Mouse (Mus musculus): Measurements from ENCODE around the gene Ankrd10. TPM values are rescaled to one million over a fixed set of nuclear protein-coding genes. Genes with fewer than 3 reads are reported as not detected.
"Not testable (repeated sequence)": the region's sequence is repeated elsewhere in the genome, so short reads cannot be mapped to it uniquely, and the experiment has no call there.

Ankrd10 gene
- 103 and 119 TPM in 2 replicates for polyA plus RNA-seq (2014; fragmentation: Nextera tagmentation; extraction: Ambion mirVana)

DNA sequence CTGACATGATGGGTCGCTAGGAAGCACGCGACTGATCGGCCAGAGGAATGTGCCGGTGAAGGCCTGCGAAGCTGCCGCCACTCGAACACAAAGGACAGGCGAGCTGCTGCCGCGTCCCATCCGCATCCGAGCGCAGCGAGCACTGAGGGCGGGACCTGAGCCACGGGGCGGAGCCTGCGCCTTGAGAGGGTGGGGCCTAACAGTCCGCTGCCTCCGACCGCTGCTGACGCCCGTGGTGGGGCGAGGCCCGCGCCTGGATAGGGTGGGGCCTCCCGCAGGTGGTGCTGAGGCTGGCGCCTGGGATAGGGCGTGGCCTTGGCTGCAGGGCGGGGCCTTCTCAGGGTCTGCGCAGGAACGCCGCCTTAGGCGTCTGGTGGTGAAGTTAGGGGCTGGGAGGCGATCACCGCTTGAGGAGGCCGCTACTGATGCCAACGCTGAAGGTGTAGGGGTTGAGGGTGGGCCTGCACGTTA, at the start of gene Ankrd10:
Gene Ankrd10, minus strand, starts transcription at position 147 of the 471 bp plus-strand sequence.
- Histone ChIP-seq H3K27ac (ENCODE audit: low read depth) (peak within 1 kb of the TSS; percentile 98), H3K36me3 (ENCODE audit: control insufficient read depth, insufficient read depth, low read length) (peaks cover 21% of the 10 kb centered on the region), H3K4me2 (ENCODE audit: low read length) (peak within 1 kb of the TSS; percentile 90), H3K9ac (ENCODE audit: low read length) (peak within 1 kb of the TSS; percentile 97), H3K4me1 (replicated peaks; ENCODE audit: control insufficient read depth, insufficient read depth, low read length) (peaks cover 21% of the 10 kb centered on the region), H3K9me3 (ENCODE audit: control insufficient read depth, low read length) (no peaks in the 10 kb centered on the region), H3K4me3 (ENCODE audit: low read depth, low read length) (peak within 1 kb of the TSS; percentile 94), H3K27me3 (replicated peaks; ENCODE audit: control insufficient read depth, insufficient read depth, low read length) (no peaks in the 10 kb centered on the region)
- ATAC-seq (replicated peaks; ENCODE audit: low FRiP score, low TSS enrichment, low read depth) (peak; percentile 93), DNase-seq (ENCODE audit: low spot score) (peak; percentile 96)
- WGBS, result under 1% methylated on average over 39 of the region's 40 CpGs

DNA sequence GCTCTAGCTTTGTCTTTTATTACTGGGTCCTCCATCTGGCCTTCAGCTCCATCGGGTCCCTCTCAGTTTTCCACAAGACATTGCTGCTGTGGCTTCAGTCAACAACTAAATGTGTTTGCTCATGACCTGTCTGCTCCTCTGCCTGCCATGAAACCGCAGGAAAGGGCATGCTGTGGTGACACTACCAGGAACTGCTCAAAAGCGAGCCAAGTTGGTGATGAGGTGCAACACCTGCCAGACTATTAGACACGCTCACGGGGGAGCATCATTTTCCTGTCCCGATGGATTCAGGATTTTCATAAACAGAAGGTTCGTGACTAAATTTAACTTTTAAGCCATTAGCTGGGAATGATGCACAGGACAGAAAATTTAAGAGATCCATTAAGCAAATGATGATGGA, 49.0 kb upstream of the Ankrd10 start:
- no peak overlapping the region for H3K4me3 ChIP-seq (ENCODE audit: low read depth, low read length)
- H3K4me1 ChIP-seq (replicated peaks; ENCODE audit: control insufficient read depth, insufficient read depth, low read length), result no peaks in the 10 kb centered on the region
- no peak overlapping the region for H3K4me2 ChIP-seq (ENCODE audit: low read length)
- H3K27ac ChIP-seq (ENCODE audit: low read depth), result no peak overlapping the region
- ATAC-seq (replicated peaks; ENCODE audit: low FRiP score, low TSS enrichment, low read depth) (no peak), DNase-seq (ENCODE audit: low spot score) (no peak)
- no peaks in the 10 kb centered on the region for H3K9me3 ChIP-seq (ENCODE audit: control insufficient read depth, low read length)
- no peaks in the 10 kb centered on the region for H3K36me3 ChIP-seq (ENCODE audit: control insufficient read depth, insufficient read depth, low read length)
- H3K27me3 ChIP-seq (replicated peaks; ENCODE audit: control insufficient read depth, insufficient read depth, low read length), result no peaks in the 10 kb centered on the region
- H3K9ac ChIP-seq (ENCODE audit: low read length), result no peak overlapping the region
- WGBS, result 84% methylated on average over 7 of the region's 7 CpGs

DNA sequence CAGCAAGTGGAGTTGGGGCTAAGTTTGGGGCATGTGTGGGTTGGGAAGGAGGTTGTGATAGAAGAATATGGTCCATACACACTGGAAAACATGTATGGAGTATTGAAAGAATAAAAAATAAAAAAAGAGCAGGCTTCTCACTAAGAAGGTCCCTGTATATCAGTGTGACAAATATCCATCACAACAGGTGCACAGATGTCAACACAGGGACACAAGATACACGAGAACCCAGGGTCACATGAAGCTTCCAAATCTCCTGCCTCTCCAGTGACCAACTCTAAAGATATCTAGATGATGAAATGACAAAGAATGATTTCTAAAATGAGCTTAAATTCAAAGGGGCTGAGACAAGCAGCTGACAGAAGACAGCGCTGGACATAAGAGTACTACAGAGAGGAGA, 32.8 kb upstream of the Ankrd10 start:
- 72% methylated on average over 2 of the region's 2 CpGs for WGBS

DNA sequence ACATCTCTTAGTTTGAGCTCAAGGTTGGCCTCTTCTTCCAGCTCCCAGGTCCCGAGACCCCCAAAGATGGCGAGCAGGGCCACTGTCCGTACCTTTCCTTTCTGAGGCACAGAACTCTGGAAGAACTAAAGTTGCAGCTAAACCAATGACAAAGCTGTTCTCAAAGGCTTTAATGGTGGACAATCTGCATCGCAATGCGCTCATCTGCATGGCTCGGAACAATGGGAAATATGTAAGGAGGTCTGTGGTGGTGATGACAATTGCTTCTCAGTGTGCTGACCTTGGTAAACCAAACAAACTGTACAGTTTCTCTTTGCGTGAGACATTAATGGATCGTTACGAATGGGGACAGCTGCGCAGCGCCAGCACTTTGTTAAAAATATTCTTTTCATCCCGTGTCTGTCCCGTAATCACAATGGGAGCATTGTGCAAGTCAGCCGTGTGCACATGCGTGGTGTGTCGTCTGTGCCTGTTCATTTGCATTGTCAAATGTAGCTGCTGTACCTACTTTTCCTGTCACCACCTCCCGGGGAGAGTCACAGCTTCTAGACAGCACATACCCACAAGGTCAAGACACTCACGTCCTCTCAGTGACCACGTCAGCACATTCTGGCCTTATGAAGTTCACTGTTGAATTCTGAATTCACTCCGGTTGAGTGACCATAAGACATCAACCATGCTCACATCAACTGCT, 30.6 kb upstream of the Ankrd10 start:
- not testable (repeated sequence) for H3K27ac ChIP-seq (ENCODE audit: low read depth); DNase-seq (ENCODE audit: low spot score); H3K9me3 ChIP-seq (ENCODE audit: control insufficient read depth, low read length); H3K4me2 ChIP-seq (ENCODE audit: low read length); H3K4me1 ChIP-seq (replicated peaks; ENCODE audit: control insufficient read depth, insufficient read depth, low read length); ATAC-seq (replicated peaks; ENCODE audit: low FRiP score, low TSS enrichment, low read depth); H3K9ac ChIP-seq (ENCODE audit: low read length); H3K36me3 ChIP-seq (ENCODE audit: control insufficient read depth, insufficient read depth, low read length); H3K27me3 ChIP-seq (replicated peaks; ENCODE audit: control insufficient read depth, insufficient read depth, low read length); H3K4me3 ChIP-seq (ENCODE audit: low read depth, low read length)
- 82% methylated on average over 20 of the region's 20 CpGs for WGBS

More for the DNA sequence above, 32.8 kb upstream of the Ankrd10 start:
- DNase-seq (ENCODE audit: low spot score), result no peak
- Histone ChIP-seq H3K4me1 (replicated peaks; ENCODE audit: control insufficient read depth, insufficient read depth, low read length) (no peaks in the 10 kb centered on the region), H3K27me3 (replicated peaks; ENCODE audit: control insufficient read depth, insufficient read depth, low read length) (no peaks in the 10 kb centered on the region), H3K27ac (ENCODE audit: low read depth) (no peak overlapping the region), H3K9me3 (ENCODE audit: control insufficient read depth, low read length) (no peaks in the 10 kb centered on the region), H3K9ac (ENCODE audit: low read length) (no peak overlapping the region), H3K4me2 (ENCODE audit: low read length) (no peak overlapping the region), H3K4me3 (ENCODE audit: low read depth, low read length) (no peak overlapping the region), H3K36me3 (ENCODE audit: control insufficient read depth, insufficient read depth, low read length) (no peaks in the 10 kb centered on the region)
- ATAC-seq (replicated peaks; ENCODE audit: low FRiP score, low TSS enrichment, low read depth), result no peak

DNA sequence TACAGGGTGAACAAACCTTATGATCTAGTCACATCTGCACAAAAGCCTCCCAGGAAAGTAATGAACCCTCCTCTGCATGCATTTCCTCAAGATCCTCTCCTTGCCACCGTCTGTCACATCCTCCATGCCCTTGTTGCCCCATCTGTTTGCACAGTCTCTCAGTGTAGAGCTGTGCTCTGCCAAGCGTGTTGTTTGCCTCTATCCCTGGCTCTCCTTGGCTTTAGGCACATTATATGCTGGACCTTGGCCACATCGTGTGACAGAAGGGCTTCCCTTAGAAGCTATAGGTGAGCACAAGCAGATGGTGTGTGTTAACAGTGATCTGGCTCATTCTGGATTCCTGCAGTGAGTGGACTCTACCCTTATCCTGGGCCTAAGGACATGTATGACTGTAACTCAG, 26.4 kb upstream of the Ankrd10 start:
- DNase-seq (ENCODE audit: low spot score), result no peak
- H3K27ac ChIP-seq (ENCODE audit: low read depth), result no peak overlapping the region
- H3K4me3 ChIP-seq (ENCODE audit: low read depth, low read length), result no peak overlapping the region
- H3K4me2 ChIP-seq (ENCODE audit: low read length), result no peak overlapping the region
- H3K9ac ChIP-seq (ENCODE audit: low read length), result no peak overlapping the region
- H3K9me3 ChIP-seq (ENCODE audit: control insufficient read depth, low read length), result no peaks in the 10 kb centered on the region
- ATAC-seq (replicated peaks; ENCODE audit: low FRiP score, low TSS enrichment, low read depth), result no peak
- no peaks in the 10 kb centered on the region for H3K4me1 ChIP-seq (replicated peaks; ENCODE audit: control insufficient read depth, insufficient read depth, low read length)
- 77% methylated on average over 3 of the region's 3 CpGs for WGBS
- H3K27me3 ChIP-seq (replicated peaks; ENCODE audit: control insufficient read depth, insufficient read depth, low read length), result no peaks in the 10 kb centered on the region
- no peaks in the 10 kb centered on the region for H3K36me3 ChIP-seq (ENCODE audit: control insufficient read depth, insufficient read depth, low read length)

DNA sequence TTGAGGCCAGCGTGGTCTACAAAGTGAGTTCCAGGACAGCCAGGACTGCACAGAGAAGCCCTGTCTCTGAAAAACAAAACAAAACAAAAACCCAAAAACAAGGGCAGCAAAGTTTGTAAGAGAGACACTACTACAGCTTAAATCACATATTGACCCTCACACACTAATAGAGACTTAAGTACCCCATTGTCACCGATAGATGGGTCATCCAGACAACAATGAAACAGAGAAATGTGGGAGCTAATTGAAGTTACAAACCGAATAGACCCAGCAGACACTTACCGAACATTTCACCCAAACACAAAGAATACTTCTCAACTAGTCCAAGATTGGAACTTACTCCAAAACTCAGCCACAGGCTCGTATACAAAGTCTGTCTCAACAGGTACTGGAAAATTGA, 14.5 kb upstream of the Ankrd10 start:
- no peak overlapping the region for H3K27ac ChIP-seq (ENCODE audit: low read depth)
- H3K9ac ChIP-seq (ENCODE audit: low read length), result no peak overlapping the region
- ATAC-seq (replicated peaks; ENCODE audit: low FRiP score, low TSS enrichment, low read depth), result no peak
- no peaks in the 10 kb centered on the region for H3K27me3 ChIP-seq (replicated peaks; ENCODE audit: control insufficient read depth, insufficient read depth, low read length)
- no peaks in the 10 kb centered on the region for H3K36me3 ChIP-seq (ENCODE audit: control insufficient read depth, insufficient read depth, low read length)
- no peak overlapping the region for H3K4me3 ChIP-seq (ENCODE audit: low read depth, low read length)
- WGBS, result 90% methylated on average over 5 of the region's 5 CpGs
- H3K4me2 ChIP-seq (ENCODE audit: low read length), result no peak overlapping the region
- no peaks in the 10 kb centered on the region for H3K9me3 ChIP-seq (ENCODE audit: control insufficient read depth, low read length)
- no peaks in the 10 kb centered on the region for H3K4me1 ChIP-seq (replicated peaks; ENCODE audit: control insufficient read depth, insufficient read depth, low read length)
- no peak for DNase-seq (ENCODE audit: low spot score)

DNA sequence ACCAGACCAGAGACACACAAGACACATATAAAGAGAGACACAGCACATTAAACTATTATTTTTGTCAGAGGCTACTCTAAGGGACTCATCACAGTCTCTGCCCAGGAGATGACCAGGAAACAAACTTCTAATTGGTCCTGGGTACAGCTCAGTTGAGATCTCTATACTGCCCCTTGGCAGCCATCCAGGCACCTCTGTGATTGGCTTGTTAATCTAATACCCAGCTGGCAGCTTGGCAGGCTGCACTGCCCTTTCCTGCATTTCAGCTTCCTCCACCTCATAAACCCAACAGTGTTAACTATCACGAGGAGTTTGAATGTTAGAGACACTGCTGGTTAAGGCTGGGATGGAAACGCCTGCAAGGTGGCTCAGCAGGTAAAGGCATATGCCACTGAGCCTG, 7.6 kb upstream of the Ankrd10 start:
- Histone ChIP-seq H3K4me3 (ENCODE audit: low read depth, low read length) (no peak overlapping the region), H3K9me3 (ENCODE audit: control insufficient read depth, low read length) (no peaks in the 10 kb centered on the region), H3K27ac (ENCODE audit: low read depth) (no peak overlapping the region), H3K9ac (ENCODE audit: low read length) (no peak overlapping the region), H3K36me3 (ENCODE audit: control insufficient read depth, insufficient read depth, low read length) (no peaks in the 10 kb centered on the region), H3K4me1 (replicated peaks; ENCODE audit: control insufficient read depth, insufficient read depth, low read length) (no peaks in the 10 kb centered on the region), H3K27me3 (replicated peaks; ENCODE audit: control insufficient read depth, insufficient read depth, low read length) (no peaks in the 10 kb centered on the region), H3K4me2 (ENCODE audit: low read length) (no peak overlapping the region)
- DNase-seq (ENCODE audit: low spot score), result no peak
- 75% methylated on average over 2 of the region's 2 CpGs for WGBS
- no peak for ATAC-seq (replicated peaks; ENCODE audit: low FRiP score, low TSS enrichment, low read depth)

DNA sequence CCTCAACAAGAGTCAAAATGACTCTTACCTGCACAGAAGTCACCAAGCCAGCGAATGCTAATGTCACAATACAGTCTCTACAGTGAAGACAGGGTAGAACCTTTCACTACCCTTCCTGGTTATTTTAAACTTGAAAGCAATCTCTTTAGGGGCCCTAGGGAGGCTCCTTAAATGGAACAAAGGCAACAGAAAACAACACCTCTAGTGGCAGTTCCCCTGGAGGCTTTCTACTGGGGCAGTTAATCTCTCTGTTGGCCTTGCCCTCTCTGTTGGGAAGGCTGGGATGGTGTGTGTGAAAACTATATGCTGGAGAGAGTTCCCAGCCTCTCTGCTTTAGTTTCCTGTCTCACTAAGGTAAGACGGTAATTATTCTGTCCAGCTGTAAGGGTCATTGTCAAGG, 5.0 kb upstream of the Ankrd10 start:
- Histone ChIP-seq H3K4me1 (replicated peaks; ENCODE audit: control insufficient read depth, insufficient read depth, low read length) (no peaks in the 10 kb centered on the region), H3K4me2 (ENCODE audit: low read length) (no peak overlapping the region), H3K4me3 (ENCODE audit: low read depth, low read length) (no peak overlapping the region), H3K27ac (ENCODE audit: low read depth) (no peak overlapping the region), H3K9ac (ENCODE audit: low read length) (no peak overlapping the region), H3K36me3 (ENCODE audit: control insufficient read depth, insufficient read depth, low read length) (no peaks in the 10 kb centered on the region), H3K27me3 (replicated peaks; ENCODE audit: control insufficient read depth, insufficient read depth, low read length) (no peaks in the 10 kb centered on the region), H3K9me3 (ENCODE audit: control insufficient read depth, low read length) (no peaks in the 10 kb centered on the region)
- no peak for DNase-seq (ENCODE audit: low spot score)
- no peak for ATAC-seq (replicated peaks; ENCODE audit: low FRiP score, low TSS enrichment, low read depth)
- WGBS, result 55% methylated on average over 2 of the region's 2 CpGs

DNA sequence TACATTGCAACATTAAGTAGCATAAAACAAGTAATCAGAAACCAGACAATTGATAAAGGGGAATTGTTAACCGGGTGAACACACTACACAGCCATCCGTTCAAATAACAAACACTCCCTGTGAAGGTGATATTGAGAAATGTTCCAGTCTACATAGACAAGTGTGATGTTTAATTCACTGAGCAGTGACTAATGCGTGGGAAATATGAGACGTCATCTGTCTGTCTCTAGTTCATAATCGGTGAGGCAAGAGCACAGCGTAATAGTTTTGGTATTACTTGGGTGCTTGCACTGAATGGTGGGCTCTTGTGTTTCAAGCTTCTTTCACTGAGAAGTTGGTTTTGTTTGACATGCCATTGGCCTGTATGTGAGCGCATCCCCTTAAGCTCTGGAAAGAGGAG, 2.0 kb upstream of the Ankrd10 start:
- Histone ChIP-seq H3K36me3 (ENCODE audit: control insufficient read depth, insufficient read depth, low read length) (peaks cover 2% of the 10 kb centered on the region; the same call in 1 of the 2 replicates), H3K27me3 (replicated peaks; ENCODE audit: control insufficient read depth, insufficient read depth, low read length) (no peaks in the 10 kb centered on the region), H3K9me3 (ENCODE audit: control insufficient read depth, low read length) (no peaks in the 10 kb centered on the region), H3K4me3 (ENCODE audit: low read depth, low read length) (no peak overlapping the region), H3K4me1 (replicated peaks; ENCODE audit: control insufficient read depth, insufficient read depth, low read length) (peaks cover 18% of the 10 kb centered on the region), H3K9ac (ENCODE audit: low read length) (no peak overlapping the region), H3K4me2 (ENCODE audit: low read length) (no peak overlapping the region), H3K27ac (ENCODE audit: low read depth) (no peak overlapping the region)
- WGBS, result 91% methylated on average over 7 of the region's 7 CpGs
- ATAC-seq (replicated peaks; ENCODE audit: low FRiP score, low TSS enrichment, low read depth) (no peak), DNase-seq (ENCODE audit: low spot score) (no peak)

Data from intestine, embryonic 14.5 days (tissue).